Mouse (Mus musculus) inflammation-experienced regulatory T-cells, adult 6 months (primary cell): Measurements from ENCODE around the gene Mc3r. TPM values are rescaled to one million over a fixed set of nuclear protein-coding genes. Genes with fewer than 3 reads are reported as not detected.

ENCODE experiments used
- ATAC-seq: one replicate; pipeline ENCODE4 v1.8.0; 2017
- polyA plus RNA-seq, 3 experiments: library from polyadenylated mRNA; unstranded; fragments of 100-300 nt; shearing (Covaris generic); gene quantifications; one replicate each; pipeline ENCODE4 v1.2.1; 2017

Mc3r gene
- polyA plus RNA-seq, 3 experiments from 2014 or later = not detected

GRCm38 (mm10) chr2:172256956-172257355 is 8.7 kb downstream of the Mc3r start:
- ATAC-seq = no peak

- no peak for ATAC-seq
Observed at GRCm38 (mm10) chr2:172257471-172258065, 9.3 kb downstream of the Mc3r start.

GRCm38 (mm10) chr2:172260064-172260463 is 11.8 kb downstream of the Mc3r start:
- ATAC-seq = no peak

GRCm38 (mm10) chr2:172261441-172261840 is 13.1 kb downstream of the Mc3r start:
- no peak for ATAC-seq

- ATAC-seq = no peak
Observed at GRCm38 (mm10) chr2:172263216-172263615, 14.9 kb downstream of the Mc3r start.

- no peak for ATAC-seq
Observed at GRCm38 (mm10) chr2:172269907-172270306, 21.6 kb downstream of the Mc3r start.

- no peak for ATAC-seq
Observed at GRCm38 (mm10) chr2:172270485-172270944, 22.2 kb downstream of the Mc3r start.

GRCm38 (mm10) chr2:172270974-172271697 is 22.8 kb downstream of the Mc3r start:
- ATAC-seq = no peak

GRCm38 (mm10) chr2:172274662-172275061 is 26.4 kb downstream of the Mc3r start:
- ATAC-seq = no peak

- ATAC-seq = no peak
Observed at GRCm38 (mm10) chr2:172276155-172276554, 27.9 kb downstream of the Mc3r start.

GRCm38 (mm10) chr2:172278979-172279378 is 30.7 kb downstream of the Mc3r start:
- ATAC-seq = no peak

- no peak for ATAC-seq
Observed at GRCm38 (mm10) chr2:172282071-172282710, 33.9 kb downstream of the Mc3r start.

GRCm38 (mm10) chr2:172287715-172288114 is 39.4 kb downstream of the Mc3r start:
- no peak for ATAC-seq

GRCm38 (mm10) chr2:172288965-172289364 is 40.7 kb downstream of the Mc3r start:
- no peak for ATAC-seq

- no peak for ATAC-seq
Observed at GRCm38 (mm10) chr2:172289632-172290031, 41.3 kb downstream of the Mc3r start.

- ATAC-seq = no peak
Observed at GRCm38 (mm10) chr2:172290474-172290873, 42.2 kb downstream of the Mc3r start.

- ATAC-seq = no peak
Observed at GRCm38 (mm10) chr2:172291025-172291424, 42.7 kb downstream of the Mc3r start.

- ATAC-seq = no peak
Observed at GRCm38 (mm10) chr2:172291755-172292524, 43.6 kb downstream of the Mc3r start.

- no peak for ATAC-seq
Observed at GRCm38 (mm10) chr2:172292525-172293405, 44.5 kb downstream of the Mc3r start.

- no peak for ATAC-seq
Observed at GRCm38 (mm10) chr2:172298083-172298482, 49.8 kb downstream of the Mc3r start.

GRCm38 (mm10) chr2:172298542-172298941 is 50.2 kb downstream of the Mc3r start:
- ATAC-seq = no peak
